Mouse (Mus musculus) intestine, postnatal 0 days (tissue): ENCODE data around the gene Ccin. TPM values are rescaled to one million over a fixed set of nuclear protein-coding genes. Genes with fewer than 3 reads are reported as not detected.

ENCODE experiments used
- ATAC-seq: fragments of 200-750 bp; cut with Nextera tagmentation; 2 replicates; pipeline ENCODE4 v1.8.0; 2017; ENCODE audit warnings: mild to moderate bottlenecking, moderate TSS enrichment, moderate library complexity
- H3K27ac ChIP-seq: fragments of 300-500 bp; sonication (generic); 2 replicates; pipeline ENCODE4 v1.5.1; 2014; ENCODE audit warnings: mild to moderate bottlenecking, low read depth, low read length, moderate library complexity
- H3K27me3 ChIP-seq: fragments of 300-500 bp; sonication (generic); replicated peaks from 2 replicates; pipeline ENCODE4 v1.6.1; 2014; ENCODE audit warnings: low read length, mixed read lengths; ENCODE audit not compliant: control insufficient read depth, insufficient read depth
- H3K36me3 ChIP-seq: fragments of 300-500 bp; sonication (generic); 2 replicates; pipeline ENCODE4 v1.6.1; 2014; ENCODE audit warnings: mild to moderate bottlenecking, moderate library complexity; ENCODE audit not compliant: control insufficient read depth, insufficient read depth
- H3K4me1 ChIP-seq: fragments of 300-500 bp; sonication (generic); replicated peaks from 2 replicates; pipeline ENCODE4 v1.6.1; 2014; ENCODE audit warnings: antibody characterized with exemption, low read length, mixed read lengths; ENCODE audit not compliant: control insufficient read depth, insufficient read depth
- H3K4me2 ChIP-seq: fragments of 300-500 bp; sonication (generic); replicated peaks from 2 replicates; pipeline ENCODE4 v1.6.1; 2014; ENCODE audit warnings: low read depth, mild to moderate bottlenecking, moderate library complexity
- H3K4me3 ChIP-seq: fragments of 300-500 bp; sonication (generic); 2 replicates; pipeline ENCODE4 v1.5.1; 2014; ENCODE audit warnings: low read depth, low read length
- H3K9ac ChIP-seq: fragments of 300-500 bp; sonication (generic); 2 replicates; pipeline ENCODE4 v1.6.1; 2014; ENCODE audit warnings: mild to moderate bottlenecking, low read depth, low read length
- H3K9me3 ChIP-seq: fragments of 300-500 bp; sonication (generic); 2 replicates; pipeline ENCODE4 v1.6.1; 2016; ENCODE audit warnings: mixed run types; ENCODE audit not compliant: control insufficient read depth
- CTCF ChIP-seq: sonication (generic); IDR thresholded peaks from 2 replicates; pipeline ENCODE4 v1.5.1; 2016; ENCODE audit warnings: low read depth, mild to moderate bottlenecking, control low read depth, antibody characterized with exemption, moderate library complexity
- WGBS: fragments of 180-500 bp; shearing (Covaris S2); extraction: QIAGEN DNeasy Blood & Tissue Kit; methylation state at CpG from one replicate; pipeline ENCODE4 v1.1.7; 2014; 5-methylcytosine and 5-hydroxymethylcytosine counted together
- polyA plus RNA-seq: library from polyadenylated mRNA; unstranded; fragments of >200 nt; fragmentation: Nextera tagmentation; extraction: Ambion mirVana; gene quantifications from 2 replicates; pipeline ENCODE4 v1.2.1, GENCODE M21; 2015

Ccin gene
- polyA plus RNA-seq: not detected in 2 replicates

GRCm38 (mm10) chr4:43983181-43983580 lies at the start of gene Ccin:
Gene Ccin (plus strand): TSS chr4:43983483.
- peak within 1 kb of the TSS; percentile 29 for H3K4me3 ChIP-seq
- H3K4me2 ChIP-seq: peak within 1 kb of the TSS; percentile 63
- H3K36me3 ChIP-seq: no peaks in the 10 kb centered on the region
- H3K27me3 ChIP-seq: no peaks in the 10 kb centered on the region
- no peak within 1 kb of the TSS for H3K9ac ChIP-seq
- no peak within 1 kb of the TSS for H3K27ac ChIP-seq
- no peak for TF ChIP-seq CTCF
- no peaks in the 10 kb centered on the region for H3K9me3 ChIP-seq
- 78% methylated on average over 11 of the region's 11 CpGs for WGBS
- ATAC-seq: no peak
- H3K4me1 ChIP-seq: no peaks in the 10 kb centered on the region; the same call in 1 of the 2 replicates

GRCm38 (mm10) chr4:43936186-43936585 lies 47.1 kb upstream of the Ccin start:
- 68% methylated on average over 4 of the region's 4 CpGs for WGBS
- H3K27me3 ChIP-seq: no peaks in the 10 kb centered on the region
- H3K4me1 ChIP-seq: no peaks in the 10 kb centered on the region
- no peak overlapping the region for H3K27ac ChIP-seq
- no peak overlapping the region for H3K9ac ChIP-seq
- no peak for ATAC-seq
- no peak overlapping the region for H3K4me2 ChIP-seq
- no peak overlapping the region for H3K4me3 ChIP-seq
- H3K36me3 ChIP-seq: peaks cover 5% of the 10 kb centered on the region; the same call in 1 of the 2 replicates
- TF ChIP-seq CTCF: no peak
- H3K9me3 ChIP-seq: no peaks in the 10 kb centered on the region

- H3K27ac ChIP-seq: no peak overlapping the region
- H3K4me3 ChIP-seq: no peak overlapping the region
- no peaks in the 10 kb centered on the region for H3K4me1 ChIP-seq
- no peak overlapping the region for H3K4me2 ChIP-seq
- H3K36me3 ChIP-seq: peaks cover 4% of the 10 kb centered on the region; the same call in 1 of the 2 replicates
- WGBS: 79% methylated on average over 14 of the region's 14 CpGs
- H3K27me3 ChIP-seq: no peaks in the 10 kb centered on the region
- no peak for TF ChIP-seq CTCF
- no peak for ATAC-seq
- no peaks in the 10 kb centered on the region for H3K9me3 ChIP-seq
- H3K9ac ChIP-seq: no peak overlapping the region
These were observed 46.3 kb upstream of the Ccin start for GRCm38 (mm10) chr4:43936749-43937674.

- H3K9me3 ChIP-seq: no peaks in the 10 kb centered on the region
- WGBS: 93% methylated on average over 5 of the region's 5 CpGs
These were observed 42.0 kb upstream of the Ccin start for GRCm38 (mm10) chr4:43941315-43941714.

GRCm38 (mm10) chr4:43942421-43942820 lies 40.9 kb upstream of the Ccin start:
- Histone ChIP-seq H3K27me3 (no peaks in the 10 kb centered on the region), H3K4me3 (no peak overlapping the region), H3K9me3 (no peaks in the 10 kb centered on the region), H3K9ac (no peak overlapping the region), H3K4me2 (no peak overlapping the region), H3K4me1 (no peaks in the 10 kb centered on the region), H3K36me3 (peaks cover 4% of the 10 kb centered on the region; the same call in 1 of the 2 replicates), H3K27ac (no peak overlapping the region)
- ATAC-seq: no peak
- TF ChIP-seq CTCF: no peak
- WGBS: 89% methylated on average over 8 of the region's 8 CpGs

More at GRCm38 (mm10) chr4:43941315-43941714, 42.0 kb upstream of the Ccin start:
- Histone ChIP-seq H3K4me2 (no peak overlapping the region), H3K9ac (no peak overlapping the region), H3K36me3 (peaks cover 4% of the 10 kb centered on the region; the same call in 1 of the 2 replicates), H3K4me3 (no peak overlapping the region), H3K4me1 (no peaks in the 10 kb centered on the region), H3K27ac (no peak overlapping the region), H3K27me3 (no peaks in the 10 kb centered on the region)
- no peak for TF ChIP-seq CTCF
- ATAC-seq: no peak

GRCm38 (mm10) chr4:43947571-43947970 lies 35.7 kb upstream of the Ccin start:
- Histone ChIP-seq H3K9ac (no peak overlapping the region), H3K36me3 (no peaks in the 10 kb centered on the region), H3K9me3 (no peaks in the 10 kb centered on the region), H3K27ac (no peak overlapping the region), H3K4me1 (no peaks in the 10 kb centered on the region), H3K4me2 (no peak overlapping the region), H3K27me3 (no peaks in the 10 kb centered on the region), H3K4me3 (no peak overlapping the region)
- 93% methylated on average over 2 of the region's 2 CpGs for WGBS
- ATAC-seq: no peak
- TF ChIP-seq CTCF: no peak
